Mouse (Mus musculus): ENCODE measurements around the gene Odf3.

DNA sequence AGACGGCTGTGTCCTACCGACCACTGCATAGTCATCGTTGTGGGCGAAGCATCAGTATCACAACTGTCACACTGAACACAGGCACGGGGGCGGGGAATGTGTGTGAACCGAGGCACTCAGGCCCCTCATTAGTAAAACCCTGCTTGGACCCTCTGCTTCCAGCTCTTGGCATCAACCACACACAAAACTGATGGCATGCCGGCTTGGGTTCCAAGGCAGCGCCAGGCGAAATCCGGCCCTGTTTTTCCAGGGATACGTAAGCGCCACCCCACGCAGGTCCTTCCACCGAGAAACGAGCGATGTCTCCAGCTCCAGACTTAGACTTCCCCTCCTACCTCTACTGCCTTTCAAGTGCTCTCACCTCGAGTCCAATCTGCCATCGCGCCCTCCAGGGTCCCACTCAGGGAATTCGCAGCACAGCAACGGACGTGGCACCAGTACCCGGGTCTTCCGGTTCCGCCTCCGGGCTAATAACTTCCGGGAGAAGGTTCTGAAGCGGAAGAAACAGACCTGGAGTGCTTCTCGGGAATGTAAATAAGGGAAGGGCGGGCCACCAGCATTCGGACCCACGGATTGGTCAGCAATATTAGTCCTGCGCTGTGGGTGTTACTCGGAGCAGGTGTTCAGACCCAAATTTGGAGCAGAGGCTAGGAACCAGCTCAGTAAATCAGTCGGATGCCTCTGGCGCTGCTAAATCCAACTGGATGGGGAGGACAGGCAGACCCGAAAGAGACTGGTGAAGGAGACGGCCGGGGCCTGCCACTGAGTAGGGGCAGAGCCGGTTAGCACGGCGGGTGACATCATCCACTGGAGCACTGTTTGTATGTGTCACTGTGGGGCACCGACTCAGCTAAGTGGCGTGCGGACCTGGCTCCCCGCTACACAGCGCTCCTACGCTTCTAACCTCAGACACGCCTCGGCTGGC, 8.5 kb downstream of the Odf3 start, which contains the start of gene Gm45785:
- TF ChIP-seq CTCF (IDR thresholded peaks at IDR 0.05) (peak; percentile 40), EP300 (IDR thresholded peaks at IDR 0.05) (peak; percentile 89)
